Mouse (Mus musculus): ENCODE data around the gene Abhd14a. TPM values are rescaled to one million over a fixed set of nuclear protein-coding genes. Genes with fewer than 3 reads are reported as not detected.

The Abhd14a gene
- polyA plus RNA-seq, 1 experiment from 2014 or later = 41.9 TPM

DNA sequence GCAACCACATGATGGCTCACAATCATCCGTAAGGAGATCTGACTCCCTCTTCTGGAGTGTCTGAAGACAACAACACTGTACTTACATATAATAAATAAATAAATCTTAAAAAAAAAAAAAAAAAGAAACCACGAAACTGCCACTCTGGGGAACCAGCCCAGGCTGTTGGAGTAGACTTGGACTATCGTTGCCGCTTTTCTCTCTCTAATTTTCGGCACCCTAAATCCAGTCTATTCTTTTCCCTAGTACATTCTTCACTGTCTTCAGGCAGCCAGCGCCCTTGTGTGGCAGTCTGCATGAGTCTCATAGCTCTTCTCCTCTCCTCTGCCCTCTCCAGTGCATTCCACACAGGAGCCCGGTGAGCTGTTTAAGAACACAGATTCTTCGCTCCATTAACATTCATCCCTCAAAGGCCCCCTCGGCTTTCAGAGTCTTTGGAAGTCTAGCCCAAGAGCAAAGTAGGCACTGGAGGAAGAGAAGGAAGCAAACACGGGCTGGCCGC lies 18.7 kb downstream of the Abhd14a start:
- ATAC-seq (replicated peaks; ENCODE audit: insufficient number of reproducible peaks, low FRiP score, low TSS enrichment, low read depth) (peak; percentile 69), DNase-seq (ENCODE audit: low spot score) (no peak)
- Histone ChIP-seq H3K4me3 (ENCODE audit: low read depth, low read length) (peak overlapping the region; percentile 93), H3K27me3 (ENCODE audit: control insufficient read depth, insufficient read depth, low read length) (no peaks in the 10 kb centered on the region), H3K4me1 (ENCODE audit: control insufficient read depth, insufficient read depth, low read length) (no peaks in the 10 kb centered on the region), H3K27ac (replicated peaks; ENCODE audit: low read depth, low read length) (peak overlapping the region; percentile 91), H3K9me3 (replicated peaks; ENCODE audit: control insufficient read depth, low read length) (no peaks in the 10 kb centered on the region), H3K9ac (replicated peaks; ENCODE audit: low read length) (peak overlapping the region; percentile 70), H3K36me3 (replicated peaks; ENCODE audit: control insufficient read depth, insufficient read depth, low read depth, low read length) (peaks cover 10% of the 10 kb centered on the region), H3K4me2 (ENCODE audit: low read depth, low read length) (peak overlapping the region; percentile 70)
- WGBS = 25% methylated on average over 11 of the region's 11 CpGs

- H3K4me1 ChIP-seq (ENCODE audit: control insufficient read depth, insufficient read depth, low read length) = peaks cover 10% of the 10 kb centered on the region
- WGBS = 0% methylated on average over 3 of the region's 3 CpGs
- H3K27ac ChIP-seq (replicated peaks; ENCODE audit: low read depth, low read length) = no peak overlapping the region
- ATAC-seq (replicated peaks; ENCODE audit: insufficient number of reproducible peaks, low FRiP score, low TSS enrichment, low read depth) = peak; percentile 57
- H3K36me3 ChIP-seq (replicated peaks; ENCODE audit: control insufficient read depth, insufficient read depth, low read depth, low read length) = no peaks in the 10 kb centered on the region
- no peaks in the 10 kb centered on the region for H3K9me3 ChIP-seq (replicated peaks; ENCODE audit: control insufficient read depth, low read length)
- H3K27me3 ChIP-seq (ENCODE audit: control insufficient read depth, insufficient read depth, low read length) = no peaks in the 10 kb centered on the region
- peak overlapping the region; percentile 39 for H3K4me2 ChIP-seq (ENCODE audit: low read depth, low read length)
- peak; percentile 96 for DNase-seq (ENCODE audit: low spot score)
- H3K9ac ChIP-seq (replicated peaks; ENCODE audit: low read length) = peak overlapping the region; percentile 25
- H3K4me3 ChIP-seq (ENCODE audit: low read depth, low read length) = no peak overlapping the region
Observed at GRCm38 (mm10) chr9:106421865-106422160, 25.7 kb downstream of the Abhd14a start.

DNA sequence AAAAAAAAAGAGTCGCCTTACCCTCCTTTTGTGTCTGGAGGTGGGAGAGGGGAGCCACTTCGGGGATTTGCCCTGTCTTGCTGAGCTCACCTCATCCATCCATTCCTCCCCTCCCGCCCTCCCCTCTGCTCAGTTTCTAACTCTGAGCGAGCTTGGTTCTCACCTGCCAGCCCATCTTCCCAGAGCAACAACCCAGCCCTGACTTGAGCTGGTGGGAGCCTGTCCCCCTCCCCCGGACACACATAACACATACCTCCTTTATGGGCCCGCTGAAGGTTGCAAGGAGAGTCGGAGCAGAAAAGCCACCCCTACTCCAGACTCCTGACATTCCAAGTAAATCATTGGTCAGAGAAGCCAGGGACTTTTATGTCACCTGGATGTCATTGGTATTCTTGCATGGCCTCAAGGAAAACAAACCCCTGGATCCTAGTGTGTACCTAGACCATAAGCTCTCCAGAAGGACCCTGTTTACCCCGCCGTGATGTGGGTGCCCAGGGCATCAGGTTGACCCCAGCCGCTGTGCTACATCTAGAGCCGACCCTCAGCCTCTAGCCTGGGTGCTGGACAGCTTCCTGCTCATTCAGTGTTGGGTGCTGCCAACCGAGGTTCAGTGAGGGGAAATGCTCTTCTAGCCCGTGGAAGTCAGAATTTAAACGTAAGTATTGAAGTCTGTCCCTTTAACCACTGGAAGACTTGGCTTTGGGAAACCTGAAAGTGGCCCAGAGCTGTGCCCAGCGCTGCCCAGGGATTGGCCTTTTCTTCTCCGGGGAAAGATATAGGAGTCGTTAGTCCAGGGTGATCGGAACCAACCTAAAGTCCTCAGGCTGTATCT lies 26.2 kb downstream of the Abhd14a start:
- peak; percentile 32; the same call in 1 of the 2 replicates for ATAC-seq (replicated peaks; ENCODE audit: insufficient number of reproducible peaks, low FRiP score, low TSS enrichment, low read depth)
- Histone ChIP-seq H3K27ac (replicated peaks; ENCODE audit: low read depth, low read length) (peak overlapping the region; percentile 76), H3K9ac (replicated peaks; ENCODE audit: low read length) (peak overlapping the region; percentile 25), H3K9me3 (replicated peaks; ENCODE audit: control insufficient read depth, low read length) (no peaks in the 10 kb centered on the region), H3K36me3 (replicated peaks; ENCODE audit: control insufficient read depth, insufficient read depth, low read depth, low read length) (no peaks in the 10 kb centered on the region), H3K27me3 (ENCODE audit: control insufficient read depth, insufficient read depth, low read length) (no peaks in the 10 kb centered on the region), H3K4me3 (ENCODE audit: low read depth, low read length) (no peak overlapping the region), H3K4me2 (ENCODE audit: low read depth, low read length) (peak overlapping the region; percentile 39), H3K4me1 (ENCODE audit: control insufficient read depth, insufficient read depth, low read length) (peaks cover 10% of the 10 kb centered on the region)
- DNase-seq (ENCODE audit: low spot score) = no peak
- WGBS = 5% methylated on average over 17 of the region's 18 CpGs

GRCm38 (mm10) chr9:106420608-106421007 lies 26.9 kb downstream of the Abhd14a start:
- Histone ChIP-seq H3K27ac (replicated peaks; ENCODE audit: low read depth, low read length) (peak overlapping the region; percentile 76), H3K27me3 (ENCODE audit: control insufficient read depth, insufficient read depth, low read length) (no peaks in the 10 kb centered on the region), H3K4me3 (ENCODE audit: low read depth, low read length) (no peak overlapping the region), H3K9ac (replicated peaks; ENCODE audit: low read length) (peak overlapping the region; percentile 37; the same call in 1 of the 2 replicates), H3K4me2 (ENCODE audit: low read depth, low read length) (peak overlapping the region; percentile 39), H3K4me1 (ENCODE audit: control insufficient read depth, insufficient read depth, low read length) (peaks cover 10% of the 10 kb centered on the region), H3K36me3 (replicated peaks; ENCODE audit: control insufficient read depth, insufficient read depth, low read depth, low read length) (no peaks in the 10 kb centered on the region), H3K9me3 (replicated peaks; ENCODE audit: control insufficient read depth, low read length) (no peaks in the 10 kb centered on the region)
- DNase-seq (ENCODE audit: low spot score) (peak; percentile 78), ATAC-seq (replicated peaks; ENCODE audit: insufficient number of reproducible peaks, low FRiP score, low TSS enrichment, low read depth) (peak; percentile 29; the same call in 1 of the 2 replicates)
- 0% methylated on average over 2 of the region's 2 CpGs for WGBS

- H3K36me3 ChIP-seq (replicated peaks; ENCODE audit: control insufficient read depth, insufficient read depth, low read depth, low read length) = no peaks in the 10 kb centered on the region
- H3K4me3 ChIP-seq (ENCODE audit: low read depth, low read length) = no peak overlapping the region
- no peak overlapping the region for H3K27ac ChIP-seq (replicated peaks; ENCODE audit: low read depth, low read length)
- H3K9ac ChIP-seq (replicated peaks; ENCODE audit: low read length) = peak overlapping the region; percentile 54
- H3K27me3 ChIP-seq (ENCODE audit: control insufficient read depth, insufficient read depth, low read length) = no peaks in the 10 kb centered on the region
- H3K4me1 ChIP-seq (ENCODE audit: control insufficient read depth, insufficient read depth, low read length) = peaks cover 10% of the 10 kb centered on the region
- ATAC-seq (replicated peaks; ENCODE audit: insufficient number of reproducible peaks, low FRiP score, low TSS enrichment, low read depth) = 0 out of 2 replicates have a peak, but pooled peaks have one; percentile 21
- DNase-seq (ENCODE audit: low spot score) = peak; percentile 81
- no peaks in the 10 kb centered on the region for H3K9me3 ChIP-seq (replicated peaks; ENCODE audit: control insufficient read depth, low read length)
- peak overlapping the region; percentile 40 for H3K4me2 ChIP-seq (ENCODE audit: low read depth, low read length)
- WGBS = 16% methylated on average over 29 of the region's 29 CpGs
Observed at GRCm38 (mm10) chr9:106417841-106418625, 29.4 kb downstream of the Abhd14a start.

DNA sequence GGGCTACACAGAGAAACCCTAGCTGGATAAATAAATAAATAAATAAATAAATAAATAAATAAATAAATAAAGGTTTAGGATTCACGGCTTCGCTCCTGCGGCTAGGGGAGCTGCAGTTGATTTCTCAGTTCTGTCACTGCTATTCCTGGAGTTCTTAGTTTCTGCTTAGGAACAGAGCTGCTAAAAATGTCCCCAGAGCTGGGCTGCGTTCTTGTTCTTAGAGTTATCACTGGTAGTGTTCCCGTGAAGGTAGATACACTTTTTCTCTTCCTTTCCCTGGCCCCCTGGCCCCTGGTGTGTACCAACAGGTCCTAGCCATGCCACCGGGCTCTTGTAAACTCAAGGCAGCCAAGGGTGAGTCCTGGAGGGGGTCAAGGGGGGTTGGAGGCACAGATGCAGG lies 30.7 kb downstream of the Abhd14a start:
- ATAC-seq (replicated peaks; ENCODE audit: insufficient number of reproducible peaks, low FRiP score, low TSS enrichment, low read depth) = no peak
- WGBS = 88% methylated on average over 6 of the region's 6 CpGs
- DNase-seq (ENCODE audit: low spot score) = no peak
- Histone ChIP-seq H3K9me3 (replicated peaks; ENCODE audit: control insufficient read depth, low read length) (no peaks in the 10 kb centered on the region), H3K4me2 (ENCODE audit: low read depth, low read length) (no peak overlapping the region), H3K27ac (replicated peaks; ENCODE audit: low read depth, low read length) (no peak overlapping the region), H3K4me3 (ENCODE audit: low read depth, low read length) (no peak overlapping the region), H3K27me3 (ENCODE audit: control insufficient read depth, insufficient read depth, low read length) (no peaks in the 10 kb centered on the region), H3K36me3 (replicated peaks; ENCODE audit: control insufficient read depth, insufficient read depth, low read depth, low read length) (no peaks in the 10 kb centered on the region), H3K9ac (replicated peaks; ENCODE audit: low read length) (no peak overlapping the region), H3K4me1 (ENCODE audit: control insufficient read depth, insufficient read depth, low read length) (peaks cover 10% of the 10 kb centered on the region)

GRCm38 (mm10) chr9:106413606-106414005 lies 33.9 kb downstream of the Abhd14a start:
- H3K27me3 ChIP-seq (ENCODE audit: control insufficient read depth, insufficient read depth, low read length) = no peaks in the 10 kb centered on the region
- H3K9ac ChIP-seq (replicated peaks; ENCODE audit: low read length) = no peak overlapping the region
- 85% methylated on average over 5 of the region's 5 CpGs for WGBS
- H3K4me1 ChIP-seq (ENCODE audit: control insufficient read depth, insufficient read depth, low read length) = peaks cover 6% of the 10 kb centered on the region; the same call in 1 of the 2 replicates
- no peaks in the 10 kb centered on the region for H3K9me3 ChIP-seq (replicated peaks; ENCODE audit: control insufficient read depth, low read length)
- no peak overlapping the region for H3K27ac ChIP-seq (replicated peaks; ENCODE audit: low read depth, low read length)
- H3K4me2 ChIP-seq (ENCODE audit: low read depth, low read length) = no peak overlapping the region
- H3K4me3 ChIP-seq (ENCODE audit: low read depth, low read length) = no peak overlapping the region
- no peaks in the 10 kb centered on the region for H3K36me3 ChIP-seq (replicated peaks; ENCODE audit: control insufficient read depth, insufficient read depth, low read depth, low read length)
- no peak for DNase-seq (ENCODE audit: low spot score)
- no peak for ATAC-seq (replicated peaks; ENCODE audit: insufficient number of reproducible peaks, low FRiP score, low TSS enrichment, low read depth)

GRCm38 (mm10) chr9:106412210-106412609 lies 35.3 kb downstream of the Abhd14a start:
- ATAC-seq (replicated peaks; ENCODE audit: insufficient number of reproducible peaks, low FRiP score, low TSS enrichment, low read depth) (no peak), DNase-seq (ENCODE audit: low spot score) (no peak)
- H3K9ac ChIP-seq (replicated peaks; ENCODE audit: low read length) = no peak overlapping the region
- H3K9me3 ChIP-seq (replicated peaks; ENCODE audit: control insufficient read depth, low read length) = no peaks in the 10 kb centered on the region
- WGBS = 60% methylated on average over 3 of the region's 3 CpGs
- H3K4me2 ChIP-seq (ENCODE audit: low read depth, low read length) = no peak overlapping the region
- H3K36me3 ChIP-seq (replicated peaks; ENCODE audit: control insufficient read depth, insufficient read depth, low read depth, low read length) = no peaks in the 10 kb centered on the region
- no peak overlapping the region for H3K27ac ChIP-seq (replicated peaks; ENCODE audit: low read depth, low read length)
- H3K4me1 ChIP-seq (ENCODE audit: control insufficient read depth, insufficient read depth, low read length) = no peaks in the 10 kb centered on the region
- H3K27me3 ChIP-seq (ENCODE audit: control insufficient read depth, insufficient read depth, low read length) = no peaks in the 10 kb centered on the region
- no peak overlapping the region for H3K4me3 ChIP-seq (ENCODE audit: low read depth, low read length)
